Mouse (Mus musculus) embryonic facial prominence, embryonic 12.5 days (tissue): ENCODE measurements around the gene Gm5127. TPM values are rescaled to one million over a fixed set of nuclear protein-coding genes. Genes with fewer than 3 reads are reported as not detected.
A peak's percentile ranks its signal among the peaks of the same experiment; 100 is the strongest.

ENCODE experiments used
- ATAC-seq: fragments of 200-750 bp; cut with Nextera tagmentation; 2 replicates; pipeline ENCODE4 v1.8.0; 2017; ENCODE audit not compliant: insufficient number of reproducible peaks, insufficient read depth, low FRiP score, low TSS enrichment
- H3K27ac ChIP-seq: fragments of 300-500 bp; sonication (generic); 2 replicates; pipeline ENCODE4 v1.5.1; 2016; ENCODE audit warnings: mild to moderate bottlenecking
- H3K27me3 ChIP-seq: fragments of 300-500 bp; sonication (generic); 2 replicates; pipeline ENCODE4 v1.6.1; 2016; ENCODE audit warnings: mild to moderate bottlenecking, moderate library complexity
- H3K36me3 ChIP-seq: fragments of 300-500 bp; sonication (generic); 2 replicates; pipeline ENCODE4 v1.6.1; 2016; ENCODE audit warnings: mild to moderate bottlenecking
- H3K4me1 ChIP-seq: fragments of 300-500 bp; sonication (generic); 2 replicates; pipeline ENCODE4 v1.6.1; 2016
- H3K4me2 ChIP-seq: fragments of 300-500 bp; sonication (generic); replicated peaks from 2 replicates; pipeline ENCODE4 v1.6.1; 2016; ENCODE audit warnings: mild to moderate bottlenecking, moderate library complexity
- H3K4me3 ChIP-seq: fragments of 300-500 bp; sonication (generic); 2 replicates; pipeline ENCODE4 v1.5.1; 2016; ENCODE audit warnings: mild to moderate bottlenecking
- H3K9ac ChIP-seq: fragments of 300-500 bp; sonication (generic); 2 replicates; pipeline ENCODE4 v1.6.1; 2016; ENCODE audit warnings: mild to moderate bottlenecking, moderate library complexity
- H3K9me3 ChIP-seq: fragments of 300-500 bp; sonication (generic); 2 replicates; pipeline ENCODE4 v1.6.1; 2016; ENCODE audit warnings: mild to moderate bottlenecking, moderate library complexity
- WGBS: fragments of 180-500 bp; shearing (Covaris S2); methylation state at CpG from one replicate; pipeline ENCODE4 v1.1.7; 2016; 5-methylcytosine and 5-hydroxymethylcytosine counted together
- polyA plus RNA-seq: library from polyadenylated mRNA; unstranded; fragments of >200 nt; fragmentation: Nextera tagmentation; extraction: Ambion mirVana; gene quantifications from 2 replicates; pipeline ENCODE4 v1.2.1, GENCODE M21; 2016

Gm5127 gene
- polyA plus RNA-seq: 1.2 and 2.1 TPM in 2 replicates

DNA sequence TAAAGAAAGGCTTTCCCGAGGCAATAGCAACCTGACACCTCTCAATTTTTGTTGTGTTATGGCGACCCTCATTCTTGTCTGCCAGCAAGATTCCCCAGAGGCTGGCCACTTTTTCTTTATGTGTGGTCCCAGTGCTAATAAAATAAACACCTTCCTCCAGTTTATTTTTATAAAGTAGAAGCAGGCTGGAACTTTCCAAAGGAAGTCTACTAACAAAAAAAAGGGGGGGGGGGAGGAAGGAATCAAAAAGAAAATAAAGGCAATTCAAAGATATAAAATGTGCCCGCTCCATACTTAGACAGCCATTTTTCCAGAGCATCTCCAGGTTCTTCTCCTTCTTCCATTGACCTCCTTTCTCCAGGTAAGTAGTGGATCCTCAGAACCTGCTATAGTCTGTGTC, at the start of gene Gm5127:
Gene Gm5127 (plus strand): TSS at position 301 of the 400 bp plus-strand sequence.
- H3K4me1 ChIP-seq: no peaks in the 10 kb centered on the region
- no peak for ATAC-seq
- H3K9ac ChIP-seq: no peak within 1 kb of the TSS
- no peaks in the 10 kb centered on the region for H3K36me3 ChIP-seq
- H3K9me3 ChIP-seq: no peaks in the 10 kb centered on the region
- no peak within 1 kb of the TSS for H3K4me2 ChIP-seq
- H3K4me3 ChIP-seq: no peak within 1 kb of the TSS
- H3K27ac ChIP-seq: no peak within 1 kb of the TSS
- no peaks in the 10 kb centered on the region for H3K27me3 ChIP-seq
- 36% methylated on average over 3 of the region's 3 CpGs for WGBS

DNA sequence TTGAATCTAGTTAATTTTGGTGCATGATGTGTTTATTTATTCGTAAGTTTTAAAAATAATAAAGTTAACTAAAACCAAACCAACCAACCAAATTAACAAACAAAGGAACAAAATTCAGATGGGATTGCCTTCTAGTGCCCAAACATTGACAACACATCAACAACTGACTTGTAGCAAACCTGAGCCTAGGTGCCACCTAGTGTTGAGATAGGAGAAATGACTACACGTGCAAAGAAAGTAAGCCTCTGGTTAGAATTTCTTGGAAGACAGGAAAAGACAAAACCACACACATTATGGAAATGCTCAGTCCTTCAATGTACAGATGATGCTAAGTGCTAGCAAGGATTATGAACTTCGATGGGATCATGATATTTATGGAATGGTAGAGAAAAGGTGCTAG, 46.6 kb upstream of the Gm5127 start:
- Histone ChIP-seq H3K27ac (no peak overlapping the region), H3K9me3 (no peaks in the 10 kb centered on the region), H3K27me3 (no peaks in the 10 kb centered on the region), H3K36me3 (no peaks in the 10 kb centered on the region), H3K9ac (no peak overlapping the region), H3K4me1 (no peaks in the 10 kb centered on the region), H3K4me2 (no peak overlapping the region), H3K4me3 (no peak overlapping the region)
- WGBS: 39% methylated on average over 3 of the region's 3 CpGs
- ATAC-seq: no peak

- H3K27ac ChIP-seq: no peak overlapping the region
- no peaks in the 10 kb centered on the region for H3K4me1 ChIP-seq
- 78% methylated on average over 2 of the region's 2 CpGs for WGBS
- H3K36me3 ChIP-seq: no peaks in the 10 kb centered on the region
- no peak for ATAC-seq
- H3K9ac ChIP-seq: no peak overlapping the region
- H3K4me3 ChIP-seq: no peak overlapping the region
- H3K9me3 ChIP-seq: no peaks in the 10 kb centered on the region
- H3K27me3 ChIP-seq: no peaks in the 10 kb centered on the region
- no peak overlapping the region for H3K4me2 ChIP-seq
These were observed 27.5 kb upstream of the Gm5127 start for GRCm38 (mm10) chrX:106555457-106555856.

GRCm38 (mm10) chrX:106578966-106579365, 4.0 kb upstream of the Gm5127 start:
- ATAC-seq: no peak
- Histone ChIP-seq H3K9me3 (no peaks in the 10 kb centered on the region), H3K36me3 (no peaks in the 10 kb centered on the region), H3K27me3 (no peaks in the 10 kb centered on the region), H3K27ac (no peak overlapping the region), H3K4me1 (no peaks in the 10 kb centered on the region), H3K4me2 (no peak overlapping the region), H3K4me3 (no peak overlapping the region), H3K9ac (no peak overlapping the region)
- WGBS: 19% methylated on average over 3 of the region's 3 CpGs

GRCm38 (mm10) chrX:106580410-106580809, 2.6 kb upstream of the Gm5127 start:
- Histone ChIP-seq H3K4me3 (no peak overlapping the region), H3K4me1 (no peaks in the 10 kb centered on the region), H3K27me3 (no peaks in the 10 kb centered on the region), H3K9me3 (no peaks in the 10 kb centered on the region), H3K4me2 (no peak overlapping the region), H3K27ac (no peak overlapping the region), H3K36me3 (no peaks in the 10 kb centered on the region), H3K9ac (no peak overlapping the region)
- ATAC-seq: no peak

- no peak overlapping the region for H3K4me3 ChIP-seq
- H3K4me1 ChIP-seq: no peaks in the 10 kb centered on the region
- H3K4me2 ChIP-seq: no peak overlapping the region
- whole genome bisulfite sequencing: 22% methylated on average over 2 of the region's 2 CpGs
- H3K27me3 ChIP-seq: no peaks in the 10 kb centered on the region
- ATAC-seq: no peak
- no peaks in the 10 kb centered on the region for H3K36me3 ChIP-seq
- no peak overlapping the region for H3K9ac ChIP-seq
- no peaks in the 10 kb centered on the region for H3K9me3 ChIP-seq
- H3K27ac ChIP-seq: no peak overlapping the region
These were observed 789 bp upstream of the Gm5127 start for GRCm38 (mm10) chrX:106582197-106582596.

DNA sequence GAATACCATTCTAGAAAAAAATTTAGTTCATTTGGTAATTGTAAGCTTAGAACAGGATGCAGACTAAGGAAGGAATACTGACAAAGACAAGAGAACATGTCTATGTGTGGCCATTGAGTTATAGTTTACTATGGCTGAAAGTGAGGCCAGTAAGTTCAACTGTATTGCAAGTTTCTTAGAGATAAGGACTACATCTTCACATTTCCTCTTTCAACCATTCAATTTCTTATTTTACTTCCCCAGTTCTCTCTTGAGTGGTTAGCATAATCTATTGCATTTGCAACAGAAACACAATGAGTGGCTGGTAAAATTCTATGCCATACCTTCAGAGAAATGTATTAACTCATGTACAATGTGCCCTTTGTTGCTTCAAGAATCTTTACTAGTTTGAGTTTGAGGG, 10.9 kb downstream of the Gm5127 start:
- H3K27me3 ChIP-seq: no peaks in the 10 kb centered on the region
- no peaks in the 10 kb centered on the region for H3K36me3 ChIP-seq
- H3K4me1 ChIP-seq: no peaks in the 10 kb centered on the region
- H3K9ac ChIP-seq: no peak overlapping the region
- no peak for ATAC-seq
- no peaks in the 10 kb centered on the region for H3K9me3 ChIP-seq
- H3K27ac ChIP-seq: no peak overlapping the region
- no peak overlapping the region for H3K4me3 ChIP-seq
- no peak overlapping the region for H3K4me2 ChIP-seq

DNA sequence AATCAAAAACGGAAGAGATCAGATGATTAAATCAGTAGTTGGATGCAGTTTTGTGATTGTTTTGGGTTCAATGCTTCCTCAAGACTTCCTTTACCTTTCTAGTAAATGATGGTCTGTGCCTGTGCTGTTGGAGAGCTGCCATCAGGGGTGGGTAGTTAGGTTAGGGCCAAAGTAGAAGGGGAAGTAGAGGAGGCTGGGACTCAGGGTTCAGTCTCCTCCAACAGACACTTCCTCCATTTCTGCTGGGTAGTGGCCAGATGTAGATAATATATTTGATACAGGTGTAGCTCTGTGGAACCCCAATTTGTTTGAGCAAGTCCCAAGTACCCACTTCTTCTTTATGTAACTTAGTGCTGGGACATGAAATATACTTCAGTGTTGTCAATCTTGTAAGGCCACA, 12.9 kb downstream of the Gm5127 start:
- Histone ChIP-seq H3K27ac (no peak overlapping the region), H3K27me3 (no peaks in the 10 kb centered on the region), H3K4me3 (no peak overlapping the region), H3K9me3 (no peaks in the 10 kb centered on the region), H3K4me2 (no peak overlapping the region), H3K9ac (no peak overlapping the region), H3K36me3 (no peaks in the 10 kb centered on the region), H3K4me1 (no peaks in the 10 kb centered on the region)
- 79% methylated on average over 1 of the region's 1 CpGs for WGBS
- no peak for ATAC-seq

DNA sequence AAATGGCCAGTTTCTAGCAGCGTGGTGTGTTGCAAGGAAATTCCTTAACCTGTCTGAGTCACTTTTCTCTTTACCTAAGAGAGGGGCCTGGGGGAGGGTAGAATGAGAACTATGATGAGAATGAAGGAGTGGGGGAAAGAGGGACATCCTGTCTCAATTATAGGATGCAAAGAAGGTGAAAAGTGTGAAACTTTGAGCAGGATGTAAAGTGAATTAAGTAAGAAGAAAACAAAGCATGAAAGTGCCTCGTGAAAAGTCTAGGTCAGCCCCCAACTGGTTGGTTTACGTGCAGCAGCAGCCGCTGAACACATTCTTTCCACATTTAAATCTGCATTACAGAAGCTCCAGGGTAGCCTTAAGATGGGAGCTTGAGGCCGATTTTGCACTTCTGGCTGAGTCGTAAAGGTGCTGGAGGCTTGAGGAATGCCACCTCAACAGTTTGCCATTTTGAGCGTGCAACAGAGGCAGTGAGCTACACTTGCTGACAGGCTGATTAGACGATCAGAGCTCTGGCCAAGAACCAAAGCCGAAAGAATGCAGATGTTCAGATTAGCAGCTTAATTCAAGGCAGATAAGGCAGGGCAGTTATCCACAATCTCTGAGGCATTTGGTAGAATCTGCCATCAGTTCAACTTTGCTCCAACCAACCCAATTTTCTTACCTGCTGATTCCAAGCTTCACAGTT, 19.7 kb downstream of the Gm5127 start:
- H3K27me3 ChIP-seq: no peaks in the 10 kb centered on the region
- 20% methylated on average over 9 of the region's 9 CpGs for WGBS
- peak overlapping the region; percentile 29 for H3K4me2 ChIP-seq
- no peak for ATAC-seq
- H3K9ac ChIP-seq: no peak overlapping the region
- no peaks in the 10 kb centered on the region for H3K36me3 ChIP-seq
- no peak overlapping the region for H3K4me3 ChIP-seq
- H3K4me1 ChIP-seq: no peaks in the 10 kb centered on the region
- H3K9me3 ChIP-seq: no peaks in the 10 kb centered on the region
- H3K27ac ChIP-seq: no peak overlapping the region

GRCm38 (mm10) chrX:106603386-106603785, 20.4 kb downstream of the Gm5127 start, which contains the start of gene Cysltr1:
Gene Cysltr1, minus strand, starts transcription at chrX:106603679.
- no peak within 1 kb of the TSS for H3K4me3 ChIP-seq
- no peaks in the 10 kb centered on the region for H3K36me3 ChIP-seq
- 18% methylated on average over 6 of the region's 6 CpGs for WGBS
- no peaks in the 10 kb centered on the region for H3K9me3 ChIP-seq
- H3K27ac ChIP-seq: no peak within 1 kb of the TSS
- ATAC-seq: no peak
- no peaks in the 10 kb centered on the region for H3K4me1 ChIP-seq
- H3K4me2 ChIP-seq: peak within 1 kb of the TSS; percentile 29
- no peaks in the 10 kb centered on the region for H3K27me3 ChIP-seq
- H3K9ac ChIP-seq: no peak within 1 kb of the TSS

- Histone ChIP-seq H3K27ac (no peak overlapping the region), H3K9ac (no peak overlapping the region), H3K27me3 (no peaks in the 10 kb centered on the region), H3K9me3 (no peaks in the 10 kb centered on the region), H3K4me3 (no peak overlapping the region), H3K4me1 (no peaks in the 10 kb centered on the region), H3K36me3 (no peaks in the 10 kb centered on the region), H3K4me2 (no peak overlapping the region)
- 59% methylated on average over 1 of the region's 1 CpGs for whole genome bisulfite sequencing
- no peak for ATAC-seq
These were observed 39.5 kb downstream of the Gm5127 start for GRCm38 (mm10) chrX:106622512-106622911.

- Histone ChIP-seq H3K4me1 (no peaks in the 10 kb centered on the region), H3K9me3 (no peaks in the 10 kb centered on the region), H3K27ac (no peak overlapping the region), H3K27me3 (no peaks in the 10 kb centered on the region), H3K4me3 (no peak overlapping the region), H3K4me2 (no peak overlapping the region), H3K36me3 (no peaks in the 10 kb centered on the region), H3K9ac (no peak overlapping the region)
- no peak for ATAC-seq
- WGBS: 29% methylated on average over 3 of the region's 3 CpGs
These were observed 40.7 kb downstream of the Gm5127 start for GRCm38 (mm10) chrX:106623667-106624066.
